Mouse (Mus musculus): ENCODE measurements around the gene Vmn2r72. TPM values are rescaled to one million over a fixed set of nuclear protein-coding genes. Genes with fewer than 3 reads are reported as not detected.

Vmn2r72 gene
- polyA plus RNA-seq (2014; fragmentation: Nextera tagmentation; extraction: Ambion mirVana) = not detected in 2 replicates

- ATAC-seq (replicated peaks; ENCODE audit: low FRiP score) (no peak), DNase-seq (ENCODE audit: low spot score) (no peak)
- Histone ChIP-seq H3K27ac (ENCODE audit: low read depth, low read length) (no peak within 1 kb of the TSS), H3K9ac (ENCODE audit: low read length) (no peak within 1 kb of the TSS), H3K36me3 (ENCODE audit: control insufficient read depth, insufficient read depth, low read length) (no peaks in the 10 kb centered on the region), H3K4me2 (ENCODE audit: low read depth, low read length, severe bottlenecking) (no peak within 1 kb of the TSS), H3K4me1 (replicated peaks; ENCODE audit: control insufficient read depth, insufficient read depth, low read length) (no peaks in the 10 kb centered on the region), H3K27me3 (ENCODE audit: control insufficient read depth, insufficient read depth, low read length) (no peaks in the 10 kb centered on the region), H3K4me3 (ENCODE audit: low read depth, low read length) (no peak within 1 kb of the TSS), H3K9me3 (ENCODE audit: control insufficient read depth, low read length) (no peaks in the 10 kb centered on the region)
- 88% methylated on average over 1 of the region's 1 CpGs for WGBS
These were observed at the start of gene Vmn2r72 for GRCm38 (mm10) chr7:85754997-85755396. Gene Vmn2r72 (minus strand): TSS chr7:85755097.

Other genes starting within 250 kb of the Vmn2r72 start
- gene Vmn2r71, start 192.0 kb downstream of the Vmn2r72 start, polyA plus RNA-seq (2014; fragmentation: Nextera tagmentation; extraction: Ambion mirVana) = not detected in 2 replicates
- gene Vmn2r70, start 185.9 kb downstream of the Vmn2r72 start, polyA plus RNA-seq (2014; fragmentation: Nextera tagmentation; extraction: Ambion mirVana) = not detected in 2 replicates
- not detected in 2 replicates for gene Vmn2r73, start 121.2 kb upstream of the Vmn2r72 start, polyA plus RNA-seq (2014; fragmentation: Nextera tagmentation; extraction: Ambion mirVana)
- not detected in 2 replicates for gene Vmn2r74, start 206.5 kb upstream of the Vmn2r72 start, polyA plus RNA-seq (2014; fragmentation: Nextera tagmentation; extraction: Ambion mirVana)

Data from forebrain, embryonic 11.5 days (tissue).